Mouse (Mus musculus): Measurements from ENCODE around the gene Klhdc9. TPM values are rescaled to one million over a fixed set of nuclear protein-coding genes. Genes with fewer than 3 reads are reported as not detected.

Gene Klhdc9
- polyA plus RNA-seq, 1 experiment from 2014 or later: 1.3 TPM

DNA sequence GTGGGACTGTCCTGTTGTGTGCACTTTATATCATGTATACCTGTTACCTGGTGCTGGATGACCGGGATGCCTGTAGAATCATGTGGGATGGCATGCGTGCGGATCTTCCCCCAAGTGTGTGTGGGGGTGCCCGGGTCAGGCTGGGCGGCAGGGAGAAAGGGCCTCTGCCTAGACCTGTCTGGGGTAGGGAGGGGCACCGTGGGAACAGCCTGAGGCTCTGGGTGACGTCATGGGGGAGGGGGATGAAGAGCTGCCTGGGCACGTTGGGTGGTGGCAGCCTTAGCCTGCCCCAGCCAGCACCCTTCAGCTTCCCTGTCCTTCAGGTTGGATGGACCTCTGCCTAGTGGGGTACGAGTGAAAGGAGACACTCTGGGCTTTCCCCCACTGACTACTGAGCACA is 23.8 kb upstream of the Klhdc9 start:
- 0 out of 2 replicates have a peak, but pooled peaks cover 6% of the 10 kb centered on the region for H3K4me1 ChIP-seq (ENCODE audit: control insufficient read depth, insufficient read depth, low read length)
- WGBS: 57% methylated on average over 9 of the region's 9 CpGs
- ATAC-seq (ENCODE audit: insufficient read depth, low FRiP score): peak; percentile 48; the same call in 1 of the 2 replicates

DNA sequence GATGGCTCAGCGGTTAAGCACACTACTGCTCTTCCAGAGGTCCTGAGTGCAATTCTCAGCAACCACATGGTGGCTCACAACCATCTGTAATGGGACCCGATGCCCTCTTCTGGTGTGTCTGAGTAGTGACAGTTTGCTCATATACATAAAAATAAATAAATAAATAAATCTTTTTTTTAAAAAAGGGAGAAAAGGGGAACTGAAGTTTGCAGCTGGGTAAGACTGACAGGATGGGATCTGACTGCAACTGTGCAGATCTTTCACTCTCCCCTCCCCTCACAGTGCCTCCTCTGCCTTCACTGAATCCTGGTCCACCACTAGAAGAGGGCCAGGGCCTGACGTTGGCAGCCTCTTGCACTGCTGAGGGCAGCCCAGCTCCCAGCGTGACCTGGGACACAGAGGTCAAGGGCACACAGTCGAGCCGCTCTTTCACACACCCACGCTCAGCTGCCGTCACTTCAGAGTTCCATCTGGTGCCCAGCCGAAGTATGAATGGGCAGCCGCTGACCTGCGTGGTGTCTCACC is 21.6 kb upstream of the Klhdc9 start:
- Histone ChIP-seq H3K9ac (ENCODE audit: low read length) (no peak overlapping the region), H3K4me3 (replicated peaks; ENCODE audit: low read length) (no peak overlapping the region), H3K9me3 (replicated peaks; ENCODE audit: control insufficient read depth, low read length) (no peaks in the 10 kb centered on the region), H3K4me1 (ENCODE audit: control insufficient read depth, insufficient read depth, low read length) (peaks cover 9% of the 10 kb centered on the region; the same call in 1 of the 2 replicates), H3K27me3 (ENCODE audit: control insufficient read depth, insufficient read depth, low read length) (no peaks in the 10 kb centered on the region), H3K4me2 (ENCODE audit: low read depth, low read length) (no peak overlapping the region), H3K36me3 (ENCODE audit: control insufficient read depth, insufficient read depth, low read length) (no peaks in the 10 kb centered on the region), H3K27ac (ENCODE audit: low read length) (no peak overlapping the region)
- no peak for ATAC-seq (ENCODE audit: insufficient read depth, low FRiP score)
- whole genome bisulfite sequencing: 83% methylated on average over 11 of the region's 11 CpGs

More for the DNA sequence above, 23.8 kb upstream of the Klhdc9 start:
- no peaks in the 10 kb centered on the region for H3K36me3 ChIP-seq (ENCODE audit: control insufficient read depth, insufficient read depth, low read length)
- H3K4me3 ChIP-seq (replicated peaks; ENCODE audit: low read length): no peak overlapping the region
- H3K9me3 ChIP-seq (replicated peaks; ENCODE audit: control insufficient read depth, low read length): no peaks in the 10 kb centered on the region
- H3K9ac ChIP-seq (ENCODE audit: low read length): peak overlapping the region; percentile 21; the same call in 1 of the 2 replicates
- H3K27me3 ChIP-seq (ENCODE audit: control insufficient read depth, insufficient read depth, low read length): no peaks in the 10 kb centered on the region
- H3K4me2 ChIP-seq (ENCODE audit: low read depth, low read length): no peak overlapping the region
- peak overlapping the region; percentile 34; the same call in 1 of the 2 replicates for H3K27ac ChIP-seq (ENCODE audit: low read length)

GRCm38 (mm10) chr1:171379935-171380599 is 19.5 kb upstream of the Klhdc9 start:
- no peaks in the 10 kb centered on the region for H3K27me3 ChIP-seq (ENCODE audit: control insufficient read depth, insufficient read depth, low read length)
- WGBS: 10% methylated on average over 31 of the region's 31 CpGs
- peaks cover 16% of the 10 kb centered on the region for H3K4me1 ChIP-seq (ENCODE audit: control insufficient read depth, insufficient read depth, low read length)
- H3K9ac ChIP-seq (ENCODE audit: low read length): peak overlapping the region; percentile 53
- H3K36me3 ChIP-seq (ENCODE audit: control insufficient read depth, insufficient read depth, low read length): no peaks in the 10 kb centered on the region
- H3K4me2 ChIP-seq (ENCODE audit: low read depth, low read length): peak overlapping the region; percentile 49
- H3K4me3 ChIP-seq (replicated peaks; ENCODE audit: low read length): peak overlapping the region; percentile 31
- ATAC-seq (ENCODE audit: insufficient read depth, low FRiP score): no peak
- peak overlapping the region; percentile 32; the same call in 1 of the 2 replicates for H3K27ac ChIP-seq (ENCODE audit: low read length)
- H3K9me3 ChIP-seq (replicated peaks; ENCODE audit: control insufficient read depth, low read length): no peaks in the 10 kb centered on the region

- Histone ChIP-seq H3K27me3 (ENCODE audit: control insufficient read depth, insufficient read depth, low read length) (no peaks in the 10 kb centered on the region), H3K9me3 (replicated peaks; ENCODE audit: control insufficient read depth, low read length) (no peaks in the 10 kb centered on the region), H3K4me2 (ENCODE audit: low read depth, low read length) (no peak overlapping the region), H3K9ac (ENCODE audit: low read length) (no peak overlapping the region), H3K4me1 (ENCODE audit: control insufficient read depth, insufficient read depth, low read length) (peaks cover 32% of the 10 kb centered on the region), H3K36me3 (ENCODE audit: control insufficient read depth, insufficient read depth, low read length) (no peaks in the 10 kb centered on the region), H3K4me3 (replicated peaks; ENCODE audit: low read length) (no peak overlapping the region), H3K27ac (ENCODE audit: low read length) (peak overlapping the region; percentile 60)
- no peak for ATAC-seq (ENCODE audit: insufficient read depth, low FRiP score)
- 76% methylated on average over 6 of the region's 6 CpGs for WGBS
These were observed 17.7 kb upstream of the Klhdc9 start for GRCm38 (mm10) chr1:171378298-171378697.

GRCm38 (mm10) chr1:171375646-171376097 is 15.1 kb upstream of the Klhdc9 start:
- ATAC-seq (ENCODE audit: insufficient read depth, low FRiP score): peak; percentile 85
- Histone ChIP-seq H3K27ac (ENCODE audit: low read length) (peak overlapping the region; percentile 79), H3K36me3 (ENCODE audit: control insufficient read depth, insufficient read depth, low read length) (no peaks in the 10 kb centered on the region), H3K9me3 (replicated peaks; ENCODE audit: control insufficient read depth, low read length) (no peaks in the 10 kb centered on the region), H3K4me2 (ENCODE audit: low read depth, low read length) (peak overlapping the region; percentile 38), H3K27me3 (ENCODE audit: control insufficient read depth, insufficient read depth, low read length) (no peaks in the 10 kb centered on the region), H3K9ac (ENCODE audit: low read length) (peak overlapping the region; percentile 47), H3K4me1 (ENCODE audit: control insufficient read depth, insufficient read depth, low read length) (peaks cover 37% of the 10 kb centered on the region), H3K4me3 (replicated peaks; ENCODE audit: low read length) (peak overlapping the region; percentile 4; the same call in 1 of the 2 replicates)
- 43% methylated on average over 9 of the region's 9 CpGs for WGBS

GRCm38 (mm10) chr1:171373946-171374345 is 13.3 kb upstream of the Klhdc9 start:
- no peaks in the 10 kb centered on the region for H3K9me3 ChIP-seq (replicated peaks; ENCODE audit: control insufficient read depth, low read length)
- peak overlapping the region; percentile 87; the same call in 1 of the 2 replicates for H3K27ac ChIP-seq (ENCODE audit: low read length)
- H3K4me1 ChIP-seq (ENCODE audit: control insufficient read depth, insufficient read depth, low read length): peaks cover 31% of the 10 kb centered on the region
- H3K4me3 ChIP-seq (replicated peaks; ENCODE audit: low read length): peak overlapping the region; percentile 17; the same call in 1 of the 2 replicates
- H3K4me2 ChIP-seq (ENCODE audit: low read depth, low read length): peak overlapping the region; percentile 48
- H3K27me3 ChIP-seq (ENCODE audit: control insufficient read depth, insufficient read depth, low read length): no peaks in the 10 kb centered on the region
- H3K9ac ChIP-seq (ENCODE audit: low read length): peak overlapping the region; percentile 27
- no peaks in the 10 kb centered on the region for H3K36me3 ChIP-seq (ENCODE audit: control insufficient read depth, insufficient read depth, low read length)
- WGBS: 5% methylated on average over 4 of the region's 4 CpGs
- 0 out of 2 replicates have a peak, but pooled peaks have one; percentile 12 for ATAC-seq (ENCODE audit: insufficient read depth, low FRiP score)

DNA sequence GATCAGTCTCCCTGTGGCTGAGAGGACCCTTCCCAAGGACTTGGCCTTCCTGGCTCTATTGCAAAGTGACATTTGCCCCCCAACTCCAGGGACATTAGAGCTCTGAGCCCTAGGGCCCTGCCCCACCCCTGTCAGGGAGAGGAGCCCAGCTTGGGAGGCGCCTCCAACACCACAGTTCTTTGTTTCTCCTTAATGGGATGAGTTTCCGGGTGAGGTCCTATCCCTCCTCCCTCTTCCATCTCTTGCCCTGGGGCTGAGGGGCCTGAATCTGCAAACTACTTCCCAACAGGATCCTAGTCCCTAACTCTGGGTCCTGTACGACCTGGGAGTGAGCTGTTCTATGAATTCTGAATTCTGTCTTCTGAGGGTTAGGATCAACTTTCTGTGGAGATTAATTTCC is 12.3 kb upstream of the Klhdc9 start:
- no peaks in the 10 kb centered on the region for H3K9me3 ChIP-seq (replicated peaks; ENCODE audit: control insufficient read depth, low read length)
- WGBS: 64% methylated on average over 3 of the region's 3 CpGs
- H3K36me3 ChIP-seq (ENCODE audit: control insufficient read depth, insufficient read depth, low read length): no peaks in the 10 kb centered on the region
- ATAC-seq (ENCODE audit: insufficient read depth, low FRiP score): no peak
- H3K27ac ChIP-seq (ENCODE audit: low read length): peak overlapping the region; percentile 87
- H3K4me2 ChIP-seq (ENCODE audit: low read depth, low read length): peak overlapping the region; percentile 48
- H3K4me1 ChIP-seq (ENCODE audit: control insufficient read depth, insufficient read depth, low read length): peaks cover 29% of the 10 kb centered on the region
- H3K9ac ChIP-seq (ENCODE audit: low read length): 0 out of 2 replicates have a peak overlapping the region, but pooled peaks have one; percentile 70
- H3K4me3 ChIP-seq (replicated peaks; ENCODE audit: low read length): peak overlapping the region; percentile 44
- H3K27me3 ChIP-seq (ENCODE audit: control insufficient read depth, insufficient read depth, low read length): no peaks in the 10 kb centered on the region

DNA sequence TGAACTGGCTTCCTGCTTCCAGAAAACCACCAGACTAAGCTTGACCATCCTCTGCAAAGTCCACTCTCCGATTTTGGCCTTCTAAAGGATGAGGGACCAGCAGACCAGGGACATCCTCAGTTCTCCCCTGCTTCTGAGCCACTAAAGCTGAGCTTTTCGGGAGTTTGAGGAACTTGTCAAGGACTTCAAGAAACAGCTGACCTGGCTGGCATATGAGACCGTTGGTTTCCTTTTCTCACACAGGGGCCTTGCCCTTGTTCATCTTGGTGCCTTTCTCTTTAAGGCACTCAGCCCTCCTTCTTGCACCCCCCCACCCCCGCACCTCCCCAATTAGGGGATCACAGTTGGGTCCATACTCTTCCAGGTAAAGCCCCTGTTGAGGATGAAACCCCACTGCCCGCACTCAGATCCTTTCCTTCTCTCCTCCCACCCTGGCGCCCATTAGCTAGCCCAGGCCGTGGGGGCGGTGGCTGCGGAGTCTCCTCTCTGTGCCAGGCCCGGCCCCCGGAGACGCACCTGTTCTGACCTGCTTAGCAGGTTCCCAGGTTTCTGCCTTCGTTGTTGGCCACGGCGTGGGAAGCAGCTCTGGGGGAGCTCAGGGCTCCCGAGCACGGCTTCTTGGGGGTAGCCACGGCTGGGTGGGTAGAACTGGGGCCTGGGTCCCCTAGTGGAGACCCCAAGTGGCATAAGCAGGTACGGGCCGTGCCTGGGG is 9.4 kb upstream of the Klhdc9 start, which contains the start of gene Nectin4:
TSS of gene Nectin4 (plus strand) at position 255 of the 712 bp plus-strand sequence.
- peaks cover 21% of the 10 kb centered on the region for H3K4me1 ChIP-seq (ENCODE audit: control insufficient read depth, insufficient read depth, low read length)
- peak within 1 kb of the TSS; percentile 87 for H3K27ac ChIP-seq (ENCODE audit: low read length)
- WGBS: 29% methylated on average over 20 of the region's 20 CpGs
- H3K36me3 ChIP-seq (ENCODE audit: control insufficient read depth, insufficient read depth, low read length): no peaks in the 10 kb centered on the region
- no peaks in the 10 kb centered on the region for H3K9me3 ChIP-seq (replicated peaks; ENCODE audit: control insufficient read depth, low read length)
- peak within 1 kb of the TSS; percentile 70 for H3K9ac ChIP-seq (ENCODE audit: low read length)
- H3K27me3 ChIP-seq (ENCODE audit: control insufficient read depth, insufficient read depth, low read length): no peaks in the 10 kb centered on the region
- H3K4me3 ChIP-seq (replicated peaks; ENCODE audit: low read length): peak within 1 kb of the TSS; percentile 44
- H3K4me2 ChIP-seq (ENCODE audit: low read depth, low read length): peak within 1 kb of the TSS; percentile 48
- peak; percentile 74 for ATAC-seq (ENCODE audit: insufficient read depth, low FRiP score)
